Mouse (Mus musculus): ENCODE measurements around the gene Lrriq4.

Gene Lrriq4

GRCm38 (mm10) chr3:30644207-30644606 is at the start of gene Lrriq4:
TSS of gene Lrriq4 (plus strand) at chr3:30644507.
- DNase-seq: peak; percentile 48 to 64

- DNase-seq: peak; percentile 66 to 73
These were observed 49.0 kb upstream of the Lrriq4 start for GRCm38 (mm10) chr3:30595111-30595832.

GRCm38 (mm10) chr3:30597271-30597670 is 47.0 kb upstream of the Lrriq4 start:
- no peak for DNase-seq

- peak; percentile 81 to 82 for DNase-seq
These were observed 44.4 kb upstream of the Lrriq4 start, which contains the start of gene Actrt3 for GRCm38 (mm10) chr3:30599711-30600545. TSS of gene Actrt3 (minus strand) at chr3:30599939.

DNA sequence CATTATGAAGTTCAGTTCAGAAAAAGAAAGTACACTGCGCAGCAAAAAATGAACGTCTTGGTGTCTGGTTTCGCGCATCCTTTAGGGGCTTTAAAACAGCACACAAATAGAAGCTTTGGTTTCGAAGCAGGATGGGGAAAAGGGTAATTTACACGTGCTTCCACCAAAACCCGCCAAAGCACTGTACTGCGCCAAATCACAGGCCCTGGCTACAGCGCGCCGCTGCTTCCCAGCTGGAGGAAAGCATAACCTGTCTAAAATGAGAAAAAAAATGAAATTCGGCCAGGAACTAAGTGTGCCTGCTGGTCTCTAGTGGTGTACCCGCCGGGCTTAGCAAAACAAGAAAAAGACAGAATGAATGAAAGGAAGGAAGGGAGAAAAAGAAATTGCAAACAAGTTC is 43.6 kb upstream of the Lrriq4 start:
- peak; percentile 53 to 67 for DNase-seq

DNA sequence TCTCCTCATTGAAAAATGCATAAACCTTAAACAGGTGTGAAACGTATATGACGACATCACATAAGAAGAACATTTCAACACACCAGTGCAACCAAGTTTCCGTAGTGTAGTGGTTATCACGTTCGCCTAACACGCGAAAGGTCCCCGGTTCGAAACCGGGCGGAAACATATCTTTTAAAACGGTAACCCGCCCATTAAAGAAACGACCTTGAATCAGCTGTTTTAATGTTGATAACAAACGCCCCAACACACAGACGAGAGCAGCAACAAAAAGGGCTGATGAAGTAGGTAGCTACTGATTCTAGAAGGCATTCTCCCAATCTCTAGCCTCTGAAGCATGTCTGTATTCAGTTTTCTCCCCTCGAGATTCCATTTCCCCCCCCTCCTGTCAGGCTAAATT is 43.1 kb upstream of the Lrriq4 start:
- DNase-seq: peak; percentile 91 to 92

DNA sequence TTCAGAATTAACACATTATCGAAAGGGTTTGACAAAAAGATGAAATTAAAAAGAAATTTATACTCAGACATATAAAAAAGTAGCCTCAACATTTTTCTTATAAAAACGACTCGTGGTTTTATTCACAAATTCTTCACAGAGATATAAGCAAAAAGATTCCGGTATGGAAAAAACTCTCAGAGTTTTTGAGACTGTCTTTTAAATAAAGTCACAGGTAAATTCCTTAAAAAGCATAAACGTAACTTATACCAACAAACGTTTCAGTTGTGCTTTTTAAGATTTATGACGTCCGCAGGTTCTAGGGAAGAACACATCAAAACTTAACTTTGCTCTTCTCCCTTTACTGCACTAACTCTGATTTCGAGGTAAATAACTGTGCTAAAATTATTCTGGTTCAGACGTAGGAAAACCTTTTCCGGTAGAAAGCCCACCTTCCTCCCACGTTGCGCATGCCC is 42.7 kb upstream of the Lrriq4 start:
- no peak for DNase-seq

- DNase-seq: peak; percentile 98
These were observed 42.1 kb upstream of the Lrriq4 start, which contains the start of gene Mynn for GRCm38 (mm10) chr3:30602065-30602739. TSS of gene Mynn (plus strand) at chr3:30602065.

DNA sequence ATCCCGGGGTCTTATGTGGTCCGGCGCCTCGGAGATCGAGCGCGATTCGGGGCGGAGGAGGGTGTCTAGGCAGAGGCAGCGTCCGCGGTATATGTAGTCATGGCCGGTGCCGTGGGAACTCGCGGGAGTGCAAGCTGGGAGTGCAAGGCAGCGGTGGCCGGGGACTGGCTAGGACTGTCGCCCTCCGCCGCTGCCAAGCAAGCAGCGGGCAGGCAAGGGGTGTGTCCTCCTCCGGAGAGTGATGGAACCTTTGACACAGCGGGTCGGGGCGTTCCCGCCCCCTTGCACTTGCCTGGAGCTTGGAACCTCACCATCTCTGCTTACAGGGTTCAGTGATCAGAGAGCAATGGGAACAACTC is 41.6 kb upstream of the Lrriq4 start:
- peak; percentile 78 to 80 for DNase-seq

- DNase-seq: peak in 1 of 2 experiments; percentile 9
These were observed 41.1 kb upstream of the Lrriq4 start for GRCm38 (mm10) chr3:30603256-30603655.

GRCm38 (mm10) chr3:30608999-30609398 is 35.3 kb upstream of the Lrriq4 start:
- no peak for DNase-seq

DNA sequence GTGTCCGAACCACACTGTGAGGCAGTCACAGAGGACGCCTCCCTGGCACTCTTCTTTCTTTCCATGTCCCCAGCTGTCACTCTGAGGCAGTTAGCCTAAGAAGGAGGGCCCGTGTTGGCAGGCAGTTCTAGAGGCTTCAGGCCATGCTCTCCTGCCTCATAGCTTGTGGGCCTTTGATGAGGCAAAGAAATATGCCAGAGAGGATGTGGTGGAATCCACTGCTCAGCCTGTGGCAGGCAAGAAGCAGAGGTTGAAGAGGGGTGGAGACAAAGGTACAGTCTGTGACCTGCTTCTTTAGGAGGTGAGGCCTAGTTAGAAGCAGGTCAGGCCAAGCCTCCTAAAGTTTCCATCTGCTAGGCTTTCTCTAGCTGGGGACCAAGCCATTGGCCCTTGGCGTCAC is 33.4 kb upstream of the Lrriq4 start:
- DNase-seq: no peak

DNA sequence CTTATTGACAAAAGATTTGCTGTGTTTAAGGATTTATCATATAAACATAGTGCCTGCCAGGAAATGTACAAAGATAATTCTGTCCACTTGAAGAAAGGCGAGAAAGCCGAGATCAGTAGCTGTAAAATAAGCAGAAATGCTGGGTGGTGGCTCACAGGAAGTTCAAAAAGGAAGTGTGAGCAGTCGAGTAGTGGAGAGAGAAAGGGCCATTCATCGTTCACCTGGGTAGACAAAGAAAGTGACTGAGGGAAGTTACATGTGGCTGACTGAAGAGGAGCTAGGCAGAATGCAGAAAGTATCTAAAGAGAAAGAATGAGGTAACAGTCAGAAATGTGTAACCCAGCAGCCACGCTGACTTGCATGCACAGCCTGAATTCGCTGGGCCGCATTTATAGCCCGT is 24.2 kb upstream of the Lrriq4 start:
- no peak for DNase-seq

DNA sequence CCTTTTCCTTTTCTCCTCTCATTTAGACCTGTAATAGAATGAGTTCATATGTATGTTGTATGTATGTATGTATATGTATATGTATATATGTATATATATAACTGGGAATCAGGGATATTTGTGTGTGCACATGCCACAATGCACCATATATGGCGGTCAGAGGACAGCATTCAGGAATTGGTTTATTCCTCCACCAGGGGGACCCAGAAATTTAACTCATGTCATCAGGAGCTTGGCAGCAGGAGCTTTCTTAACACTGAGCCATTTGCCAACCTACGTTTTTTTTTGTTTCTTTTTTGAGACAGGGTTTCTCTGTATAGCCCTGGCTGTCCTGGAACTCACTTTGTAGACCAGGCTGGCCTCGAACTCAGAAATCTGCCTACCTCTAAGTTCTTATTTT is 10.6 kb upstream of the Lrriq4 start:
- no peak for DNase-seq

DNA sequence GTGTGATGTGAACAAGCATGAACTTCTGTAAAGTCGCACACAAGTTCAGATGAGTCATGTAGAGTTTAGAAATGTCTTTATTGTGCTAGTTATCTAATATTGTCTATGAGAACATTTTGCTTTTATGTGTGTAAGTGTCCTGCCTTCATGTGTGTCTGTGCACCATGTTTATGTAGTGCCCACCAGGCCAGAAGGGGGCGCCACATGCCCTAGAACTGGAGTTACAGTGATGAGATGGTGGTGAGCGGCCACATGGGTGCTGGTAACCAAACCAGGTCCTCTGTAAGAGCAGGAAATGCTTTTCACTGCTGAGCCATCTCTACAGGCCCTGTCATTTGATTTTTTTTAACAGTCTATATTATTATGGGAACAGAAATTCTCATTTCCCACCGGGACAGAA is 8.7 kb upstream of the Lrriq4 start:
- DNase-seq: no peak

- DNase-seq: no peak
These were observed 2.5 kb downstream of the Lrriq4 start for GRCm38 (mm10) chr3:30646761-30647160.

- DNase-seq: peak; percentile 30 to 59
These were observed 3.3 kb downstream of the Lrriq4 start, which contains the start of gene Lrrc34 for GRCm38 (mm10) chr3:30647440-30648090. TSS of gene Lrrc34 (minus strand) at chr3:30647869.

DNA sequence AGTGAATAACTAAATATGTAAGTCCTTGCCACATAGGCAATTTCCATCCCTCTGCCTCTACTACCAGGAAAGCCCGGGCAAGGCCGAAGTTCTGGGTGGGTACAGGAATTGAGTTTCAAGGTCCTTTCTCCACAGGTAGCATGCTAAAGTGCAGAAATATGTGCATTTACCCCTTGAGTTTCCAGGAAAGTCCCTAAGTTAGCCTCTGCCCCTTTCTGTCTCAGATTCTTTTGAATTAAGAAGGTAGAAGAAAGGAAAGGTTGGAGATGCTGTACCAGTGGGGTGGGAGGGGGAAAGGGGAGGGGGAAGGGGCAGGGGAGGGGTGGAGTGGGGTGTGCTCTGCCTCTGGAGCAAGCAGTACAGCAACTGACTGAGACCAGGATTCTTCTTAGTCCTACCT is 4.2 kb downstream of the Lrriq4 start:
- no peak for DNase-seq

GRCm38 (mm10) chr3:30650062-30650841 is 5.9 kb downstream of the Lrriq4 start:
- peak; percentile 30 to 51 for DNase-seq

GRCm38 (mm10) chr3:30655937-30656336 is 11.6 kb downstream of the Lrriq4 start:
- no peak for DNase-seq

GRCm38 (mm10) chr3:30658486-30658885 is 14.2 kb downstream of the Lrriq4 start:
- no peak for DNase-seq

GRCm38 (mm10) chr3:30683190-30683589 is 38.9 kb downstream of the Lrriq4 start:
- no peak for DNase-seq

Measured in cerebellum, postnatal 10 days (tissue).